Mouse (Mus musculus) MEL (cell line): ENCODE data around the gene Tubb1. TPM values are rescaled to one million over a fixed set of nuclear protein-coding genes. Genes with fewer than 3 reads are reported as not detected.

Source experiments
- DNase-seq: peaks from one replicate; pipeline ENCODE4 v3.0.0; 2011; ENCODE audit warnings: low read depth, low spot score
- H3K27ac ChIP-seq: 2 replicates; pipeline ENCODE4 v1.5.1; 2012; ENCODE audit warnings: low read depth, mild to moderate bottlenecking, control low read depth, low read length, moderate library complexity; ENCODE audit not compliant: control insufficient read depth
- H3K27me3 ChIP-seq, 2 experiments: fragments of 150-350 bp in 1 of 2; sonication (generic) in 1 of 2; 2 replicates each; pipeline ENCODE4 v1.6.1; 2012; ENCODE audit warnings: low read length in 2 of 2, mild to moderate bottlenecking in 2 of 2, improper control_type of control experiment in 1 of 2, moderate library complexity in 1 of 2; ENCODE audit not compliant: insufficient read depth in 2 of 2, control insufficient read depth in 1 of 2
- H3K36me3 ChIP-seq, 2 experiments: 2 replicates each; pipeline ENCODE4 v1.6.1; 2012 to 2014; ENCODE audit warnings: low read length in 2 of 2, improper control_type of control experiment in 1 of 2, inconsistent platforms in 1 of 2, mild to moderate bottlenecking in 1 of 2; ENCODE audit not compliant: insufficient read depth in 2 of 2, control insufficient read depth in 1 of 2
- H3K4me1 ChIP-seq, 2 experiments: fragments of 150-350 bp in 1 of 2; sonication (generic) in 1 of 2; 2 replicates each; pipeline ENCODE4 v1.6.1; 2012; ENCODE audit warnings: low read length in 2 of 2, improper control_type of control experiment in 1 of 2, mild to moderate bottlenecking in 1 of 2; ENCODE audit not compliant: insufficient read depth in 2 of 2, control insufficient read depth in 1 of 2
- H3K4me3 ChIP-seq, 2 experiments: fragments of 150-350 bp in 1 of 2; sonication (generic) in 1 of 2; 2 replicates each; pipeline ENCODE4 v1.5.1; 2012; ENCODE audit warnings: low read depth in 2 of 2, low read length in 2 of 2, mild to moderate bottlenecking in 2 of 2, moderate library complexity in 2 of 2, control low read depth in 1 of 2, improper control_type of control experiment in 1 of 2; ENCODE audit not compliant: control insufficient read depth in 1 of 2, insufficient read depth in 1 of 2
- H3K79me2 ChIP-seq: 2 replicates; pipeline ENCODE4 v1.6.1; 2012; ENCODE audit warnings: mild to moderate bottlenecking, low read length, moderate library complexity; ENCODE audit not compliant: control insufficient read depth, poor library complexity, insufficient read depth
- H3K9ac ChIP-seq: 2 replicates; pipeline ENCODE4 v1.6.1; 2012; ENCODE audit warnings: low read depth, mild to moderate bottlenecking, control low read depth, low read length, moderate library complexity; ENCODE audit not compliant: control insufficient read depth, poor library complexity, severe bottlenecking
- H3K9me3 ChIP-seq: fragments of 150-350 bp; sonication (generic); replicated peaks from 2 replicates; pipeline ENCODE4 v1.6.1; 2012; ENCODE audit warnings: mild to moderate bottlenecking, low read length, improper control_type of control experiment, moderate library complexity; ENCODE audit not compliant: insufficient read depth
- CTCF ChIP-seq, 3 experiments: IDR thresholded peaks in 2 of 3; conservative IDR thresholded peaks in 1 of 3; 2 replicates each; pipeline ENCODE4 v1.5.1; 2011 to 2012; ENCODE audit warnings: low read length in 3 of 3, low read depth in 2 of 3, mild to moderate bottlenecking in 2 of 3, improper control_type of control experiment in 1 of 3, inconsistent platforms in 1 of 3, mixed read lengths in 1 of 3, moderate library complexity in 1 of 3; ENCODE audit not compliant: control insufficient read depth in 1 of 3, insufficient read depth in 1 of 3, poor library complexity in 1 of 3, severe bottlenecking in 1 of 3
- E2F4 ChIP-seq: IDR thresholded peaks from 2 replicates; pipeline ENCODE4 v1.6.1; 2011; ENCODE audit warnings: low read depth, low read length, improper control_type of control experiment, borderline replicate concordance
- ELF1 ChIP-seq: IDR thresholded peaks from 2 replicates; pipeline ENCODE4 v1.6.1; 2014; ENCODE audit warnings: low read depth, mild to moderate bottlenecking, inconsistent platforms, low read length, improper control_type of control experiment, moderate library complexity
- ETS1 ChIP-seq: IDR thresholded peaks from 2 replicates; pipeline ENCODE4 v1.6.1; 2012; ENCODE audit warnings: low read depth, mild to moderate bottlenecking, inconsistent platforms, low read length, improper control_type of control experiment, moderate library complexity
- GATA1 ChIP-seq: IDR thresholded peaks from 2 replicates; pipeline ENCODE4 v1.6.1; 2011; ENCODE audit warnings: low read depth, low read length, improper control_type of control experiment
- HCFC1 ChIP-seq: IDR thresholded peaks from 2 replicates; pipeline ENCODE4 v1.6.1; 2012; ENCODE audit warnings: low read depth, mild to moderate bottlenecking, inconsistent platforms, low read length, improper control_type of control experiment, moderate library complexity
- JUND ChIP-seq: IDR thresholded peaks from 2 replicates; pipeline ENCODE4 v1.6.1; 2011; ENCODE audit warnings: low read depth, mild to moderate bottlenecking, improper control_type of control experiment, low read length
- MAFK ChIP-seq: IDR thresholded peaks from 2 replicates; pipeline ENCODE4 v1.6.1; 2011; ENCODE audit warnings: low read depth, mild to moderate bottlenecking, low read length, improper control_type of control experiment, borderline replicate concordance
- MAZ ChIP-seq: IDR thresholded peaks from 2 replicates; pipeline ENCODE4 v1.6.1; 2012; ENCODE audit warnings: low read depth, mild to moderate bottlenecking, inconsistent platforms, low read length, improper control_type of control experiment
- MEF2A ChIP-seq: IDR thresholded peaks from 2 replicates; pipeline ENCODE4 v1.6.1; 2014; ENCODE audit warnings: low read depth, mild to moderate bottlenecking, inconsistent platforms, low read length, improper control_type of control experiment; ENCODE audit not compliant: poor library complexity, insufficient replicate concordance, severe bottlenecking; ENCODE audit errors: extremely low read depth
- MYC ChIP-seq: IDR thresholded peaks from 2 replicates; pipeline ENCODE4 v1.6.1; 2011; ENCODE audit warnings: low read depth, mild to moderate bottlenecking, low read length, improper control_type of control experiment, moderate library complexity
- NELFE ChIP-seq: IDR thresholded peaks from 2 replicates; pipeline ENCODE4 v1.6.1; 2011; ENCODE audit warnings: low read depth, low read length, improper control_type of control experiment
- POLR2A ChIP-seq, 2 experiments: IDR thresholded peaks; 2 replicates each; pipeline ENCODE4 v1.6.1; 2011 to 2012; ENCODE audit warnings: low read length in 2 of 2, mild to moderate bottlenecking in 2 of 2, control low read depth in 1 of 2, improper control_type of control experiment in 1 of 2, low read depth in 1 of 2, moderate library complexity in 1 of 2; ENCODE audit not compliant: control insufficient read depth in 1 of 2, insufficient read depth in 1 of 2, poor library complexity in 1 of 2
- POLR2AphosphoS2 ChIP-seq: IDR thresholded peaks from 2 replicates; pipeline ENCODE4 v1.6.1; 2011; ENCODE audit warnings: low read length, improper control_type of control experiment
- RAD21 ChIP-seq: IDR thresholded peaks from 2 replicates; pipeline ENCODE4 v1.6.1; 2011; ENCODE audit warnings: mild to moderate bottlenecking, low read depth, low read length, improper control_type of control experiment
- RCOR1 ChIP-seq: IDR thresholded peaks from 2 replicates; pipeline ENCODE4 v1.6.1; 2012; ENCODE audit warnings: low read depth, mild to moderate bottlenecking, inconsistent platforms, low read length, improper control_type of control experiment
- SMC3 ChIP-seq: IDR thresholded peaks from 2 replicates; pipeline ENCODE4 v1.6.1; 2011; ENCODE audit warnings: low read depth, low read length, improper control_type of control experiment
- TAL1 ChIP-seq: IDR thresholded peaks from 2 replicates; pipeline ENCODE4 v1.6.1; 2012; ENCODE audit warnings: mild to moderate bottlenecking, inconsistent platforms, low read length, moderate library complexity, mixed read lengths
- TBP ChIP-seq: IDR thresholded peaks from 2 replicates; pipeline ENCODE4 v1.8.0; 2011; ENCODE audit warnings: low read depth, low read length, improper control_type of control experiment
- TCF12 ChIP-seq: IDR thresholded peaks from 2 replicates; pipeline ENCODE4 v1.6.1; 2014; ENCODE audit warnings: low read depth, mild to moderate bottlenecking, inconsistent platforms, low read length, improper control_type of control experiment, moderate library complexity
- UBTF ChIP-seq: IDR thresholded peaks from 2 replicates; pipeline ENCODE4 v1.6.1; 2012; ENCODE audit warnings: low read depth, mild to moderate bottlenecking, inconsistent platforms, low read length, improper control_type of control experiment, moderate library complexity, borderline replicate concordance; ENCODE audit not compliant: insufficient read depth
- USF1 ChIP-seq: IDR thresholded peaks from 2 replicates; pipeline ENCODE4 v1.6.1; 2014; ENCODE audit warnings: low read depth, mild to moderate bottlenecking, inconsistent platforms, low read length, improper control_type of control experiment, moderate library complexity
- USF2 ChIP-seq, 2 experiments: IDR thresholded peaks; 2 replicates each; pipeline ENCODE4 v1.6.1; 2011 to 2012; ENCODE audit warnings: improper control_type of control experiment in 2 of 2, low read length in 2 of 2, borderline replicate concordance in 1 of 2, inconsistent platforms in 1 of 2, low read depth in 1 of 2, mild to moderate bottlenecking in 1 of 2; ENCODE audit not compliant: insufficient read depth in 1 of 2
- ZMIZ1 ChIP-seq: IDR thresholded peaks from 2 replicates; pipeline ENCODE4 v1.6.1; 2012; ENCODE audit warnings: low read depth, mild to moderate bottlenecking, inconsistent platforms, low read length, improper control_type of control experiment, moderate library complexity
- ZNF384 ChIP-seq: IDR thresholded peaks from 2 replicates; pipeline ENCODE4 v1.6.1; 2012; ENCODE audit warnings: low read depth, mild to moderate bottlenecking, inconsistent platforms, low read length, improper control_type of control experiment
- polyA plus RNA-seq, 2 experiments: library from polyadenylated mRNA; stranded (reverse) in 1 of 2; unstranded in 1 of 2; fragments of >175 nt in 1 of 2; fragments of >200 nt in 1 of 2; gene quantifications; 2 replicates each; pipeline versions ENCODE4 v1.2.1 to v1.2.4; 2012; ENCODE audit warnings: low replicate concordance in 2 of 2, low read depth in 1 of 2; ENCODE audit not compliant: insufficient read length in 2 of 2, insufficient read depth in 1 of 2, missing spikeins in 1 of 2
- total RNA-seq: library from RNA; depleted of rRNA; stranded (reverse); fragments of 300-350 nt; gene quantifications from 2 replicates; pipeline ENCODE4 v1.2.3, GENCODE M21; 2012

The Tubb1 gene
- total and polyA plus RNA-seq, 3 experiments, result 2.6 to 3.1 TPM; not detected in 1

GRCm38 (mm10) chr2:174442460-174442859 is 8.0 kb upstream of the Tubb1 start:
- Histone ChIP-seq H3K79me2 (peaks cover 4% of the 10 kb centered on the region; the same call in 1 of the 2 replicates), H3K4me1 (peaks cover 5 to 21% of the 10 kb centered on the region in 2 experiments; a peak in 3 of 4 replicates), H3K27me3 (no peaks in the 10 kb centered on the region), H3K27ac (no peak overlapping the region), H3K9me3 (no peaks in the 10 kb centered on the region), H3K9ac (no peak overlapping the region), H3K36me3 (peaks cover 0 to 7% of the 10 kb centered on the region in 2 experiments; a peak in 2 of 4 replicates), H3K4me3 (no peak overlapping the region)
- no peak for DNase-seq
- TF ChIP-seq USF1 (no peak), POLR2AphosphoS2 (no peak), ZMIZ1 (no peak), MYC (no peak), RCOR1 (no peak), ELF1 (no peak), ZNF384 (no peak), TBP (no peak), MEF2A (no peak), ETS1 (no peak), MAZ (no peak)

- Histone ChIP-seq H3K4me3 (no peak overlapping the region), H3K79me2 (peaks cover 3% of the 10 kb centered on the region; the same call in 1 of the 2 replicates), H3K9me3 (no peaks in the 10 kb centered on the region), H3K4me1 (peaks cover 5 to 15% of the 10 kb centered on the region in 2 experiments; a peak in 3 of 4 replicates), H3K27ac (no peak overlapping the region), H3K27me3 (no peaks in the 10 kb centered on the region), H3K9ac (no peak overlapping the region), H3K36me3 (peaks cover 0 to 3% of the 10 kb centered on the region in 2 experiments; a peak in 1 of 4 replicates)
- no peak for DNase-seq
- TF ChIP-seq RAD21 (no peak), TCF12 (no peak), GATA1 (no peak), MYC (no peak), UBTF (no peak), SMC3 (no peak), ZMIZ1 (no peak), TAL1 (no peak), POLR2A (IDR thresholded peaks at IDR 0.05; ENCODE audit: control insufficient read depth in 1 of 2, insufficient read depth in 1 of 2, low read depth in 1 of 2, low read length in 2 of 2, poor library complexity in 1 of 2) (no peak), HCFC1 (no peak), ELF1 (no peak), E2F4 (no peak), USF1 (no peak), NELFE (no peak), MAFK (no peak), POLR2AphosphoS2 (no peak), USF2 (IDR thresholded peaks at IDR 0.05; ENCODE audit: borderline replicate concordance in 1 of 2, insufficient read depth in 1 of 2, low read depth in 1 of 2, low read length in 2 of 2) (no peak), JUND (no peak), MAZ (no peak), CTCF (IDR thresholded peaks at IDR 0.05 in 2 of 3, conservative IDR thresholded peaks at IDR 0.05 in 1 of 3; ENCODE audit: control insufficient read depth in 1 of 3, insufficient read depth in 1 of 3, low read depth in 2 of 3, low read length in 3 of 3, poor library complexity in 1 of 3, severe bottlenecking in 1 of 3) (no peak)
These were observed 7.4 kb upstream of the Tubb1 start for GRCm38 (mm10) chr2:174443046-174443445.
